Mouse (Mus musculus) gastrocnemius, postnatal 10 days (tissue): ENCODE measurements around the gene Psen2. TPM values are rescaled to one million over a fixed set of nuclear protein-coding genes. Genes with fewer than 3 reads are reported as not detected.

Source experiments
- DNase-seq: peaks from one replicate; pipeline ENCODE4 v3.0.0; 2021; ENCODE audit warnings: mixed read lengths
- total RNA-seq, 2 experiments: library from RNA; stranded (reverse); gene quantifications; 2 replicates each; pipeline ENCODE4 v1.2.3; 2021

Psen2 gene
- total RNA-seq, 2 experiments from 2014 or later, result 11.3 to 11.7 TPM

GRCm38 (mm10) chr1:180198959-180199714 is 64.1 kb downstream of the Psen2 start, which contains the start of gene Coq8a:
Gene Coq8a, minus strand, starts transcription at chr1:180199602.
- no peak for DNase-seq

DNA sequence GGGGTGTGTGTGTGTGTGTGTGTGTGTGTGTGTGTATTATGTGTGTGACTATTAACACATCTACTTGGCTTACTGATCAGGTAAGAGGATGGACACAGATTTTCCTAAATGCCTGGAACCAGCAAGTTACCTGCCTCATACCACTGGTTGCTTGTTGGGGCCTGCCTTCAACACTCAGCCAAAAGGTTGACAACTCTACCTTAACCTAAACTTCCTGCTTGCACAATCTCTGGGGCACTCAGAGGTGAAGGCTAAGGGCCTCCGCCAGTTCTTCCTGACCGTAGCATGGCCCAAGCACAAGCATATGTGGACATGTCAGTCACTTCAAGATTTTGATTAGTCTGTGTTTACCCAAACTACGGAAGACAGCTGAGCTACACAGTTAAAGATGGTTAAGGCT is 65.3 kb downstream of the Psen2 start:
- DNase-seq, result no peak

DNA sequence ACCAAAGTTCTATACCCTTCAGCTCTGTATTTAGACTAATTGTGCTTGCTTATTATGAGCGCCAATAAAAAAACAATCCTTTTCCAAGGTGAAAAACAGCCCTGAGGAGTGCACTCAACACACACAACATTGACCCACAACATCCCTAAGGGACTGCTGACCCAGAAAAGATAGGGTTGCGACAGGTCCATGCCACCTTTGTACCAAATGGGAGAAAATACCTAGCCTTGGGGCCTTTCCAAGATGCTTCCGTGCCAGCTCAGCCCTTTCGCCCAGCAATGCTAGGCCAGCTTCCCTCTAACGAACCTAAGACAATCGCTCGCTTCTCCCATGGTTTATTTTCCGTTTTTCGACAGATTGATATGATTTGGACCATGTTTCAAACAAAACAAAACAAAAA is 66.7 kb downstream of the Psen2 start:
- DNase-seq, result no peak

DNA sequence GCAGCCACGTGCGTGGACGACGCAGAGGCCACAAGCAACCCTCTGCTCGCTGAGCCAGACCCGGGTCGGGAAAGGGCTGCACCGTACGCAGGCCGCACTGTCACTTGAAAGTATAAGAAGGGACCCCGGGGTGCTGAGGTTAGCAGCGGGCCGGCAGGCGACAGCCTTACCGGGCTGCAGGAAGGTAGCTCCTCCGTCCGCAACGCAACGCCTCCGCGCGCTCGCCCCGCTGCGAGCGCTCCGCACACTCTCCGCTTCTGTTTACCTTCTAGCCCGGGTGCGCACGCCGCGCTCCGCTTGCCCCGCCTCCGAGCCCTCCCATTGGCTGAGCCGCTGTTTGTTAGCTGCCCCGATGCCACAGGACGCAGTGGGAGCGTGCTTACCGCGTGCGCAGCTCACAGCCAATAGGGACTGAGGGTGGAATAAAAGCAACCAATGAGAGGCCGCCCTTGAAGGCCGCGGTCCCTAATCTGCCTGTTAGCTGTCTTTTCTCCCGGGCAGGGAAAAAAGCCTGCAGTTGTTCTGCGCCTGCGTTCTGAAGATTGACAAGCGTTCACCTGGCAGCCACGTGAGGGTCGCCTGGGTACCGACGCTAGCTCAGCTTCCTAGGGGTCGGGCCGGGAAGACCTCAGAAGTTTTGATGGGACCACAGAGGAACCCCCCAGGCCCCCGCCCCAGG is 67.4 kb downstream of the Psen2 start:
- peak; percentile 95 for DNase-seq

DNA sequence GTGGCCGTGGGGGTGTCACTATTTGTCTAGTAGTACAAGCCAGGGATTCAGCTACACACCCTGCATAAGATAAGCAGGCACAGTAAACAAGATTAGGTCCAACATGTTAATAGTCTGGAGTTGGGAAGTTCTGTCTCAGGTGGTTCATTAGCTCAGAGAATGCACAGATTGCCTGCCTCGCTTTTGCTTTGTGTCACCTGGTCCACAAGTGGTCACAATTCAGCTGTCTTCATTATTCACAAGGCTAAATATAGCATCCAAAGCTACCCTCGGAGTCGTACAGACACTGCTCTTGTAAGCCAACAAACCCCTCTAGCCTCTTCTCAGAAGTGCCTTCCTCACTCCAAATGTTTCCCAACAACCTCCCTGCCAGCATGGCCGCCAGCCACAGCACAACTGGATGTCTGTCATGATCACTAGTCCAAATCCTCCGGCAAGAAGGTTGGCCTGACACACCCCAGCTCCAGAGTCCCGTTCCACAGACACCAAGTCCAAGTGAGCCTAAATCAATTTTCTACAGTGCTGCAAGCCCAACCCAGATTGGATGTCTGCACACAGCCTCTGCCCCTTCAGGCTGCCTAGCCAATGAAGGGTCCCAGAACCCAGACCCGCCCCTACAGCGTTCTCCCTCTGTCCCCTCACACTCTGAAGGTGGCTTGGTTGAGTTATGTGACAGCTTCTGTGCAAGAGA is 68.3 kb downstream of the Psen2 start:
- DNase-seq, result peak; percentile 65

DNA sequence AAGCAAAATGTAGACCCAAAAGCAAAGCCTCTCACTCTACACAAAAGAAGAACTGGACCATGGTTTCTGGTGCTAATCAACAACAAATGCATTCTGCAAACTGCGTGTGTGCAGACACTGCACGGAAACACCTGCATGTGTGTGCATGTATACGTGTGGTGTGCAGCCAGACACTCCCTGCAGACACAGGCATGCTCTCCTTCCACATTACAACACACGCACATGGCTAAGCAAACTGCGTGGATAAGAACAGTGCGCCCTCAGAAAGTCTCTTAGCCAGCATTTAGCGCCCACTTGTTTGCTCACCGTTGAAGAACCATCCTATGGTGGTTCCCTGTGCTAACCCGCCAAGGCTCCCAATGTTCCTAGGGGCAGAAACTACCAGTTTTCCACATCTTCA is 69.2 kb downstream of the Psen2 start:
- no peak for DNase-seq

DNA sequence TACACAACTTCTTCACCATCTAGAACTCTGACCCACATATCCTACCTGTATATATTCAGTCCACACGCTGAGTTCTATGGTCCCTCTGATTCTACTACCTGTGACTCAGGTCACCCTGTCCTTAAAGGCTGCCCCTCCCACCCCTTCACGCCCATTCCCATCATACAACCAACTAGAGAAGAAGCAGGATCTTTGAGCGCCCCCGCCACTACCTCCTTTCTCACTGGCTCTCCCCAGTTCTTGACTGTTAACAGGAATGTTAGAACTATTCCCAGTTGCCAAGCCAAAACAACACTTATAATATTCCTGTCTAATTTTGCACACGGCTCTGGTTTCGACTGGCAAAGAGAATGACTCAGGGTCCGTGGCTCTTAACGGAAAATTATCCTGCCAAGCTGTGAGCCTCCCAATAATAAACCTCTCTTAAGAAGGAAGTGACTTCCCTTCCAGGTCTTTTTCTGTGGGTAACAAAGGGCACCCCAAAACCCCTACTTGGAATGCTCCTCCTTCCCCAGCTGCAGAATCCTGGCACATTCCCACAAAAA is 69.8 kb downstream of the Psen2 start:
- DNase-seq, result no peak

- no peak for DNase-seq
Observed at GRCm38 (mm10) chr1:180192866-180193265, 70.4 kb downstream of the Psen2 start.

DNA sequence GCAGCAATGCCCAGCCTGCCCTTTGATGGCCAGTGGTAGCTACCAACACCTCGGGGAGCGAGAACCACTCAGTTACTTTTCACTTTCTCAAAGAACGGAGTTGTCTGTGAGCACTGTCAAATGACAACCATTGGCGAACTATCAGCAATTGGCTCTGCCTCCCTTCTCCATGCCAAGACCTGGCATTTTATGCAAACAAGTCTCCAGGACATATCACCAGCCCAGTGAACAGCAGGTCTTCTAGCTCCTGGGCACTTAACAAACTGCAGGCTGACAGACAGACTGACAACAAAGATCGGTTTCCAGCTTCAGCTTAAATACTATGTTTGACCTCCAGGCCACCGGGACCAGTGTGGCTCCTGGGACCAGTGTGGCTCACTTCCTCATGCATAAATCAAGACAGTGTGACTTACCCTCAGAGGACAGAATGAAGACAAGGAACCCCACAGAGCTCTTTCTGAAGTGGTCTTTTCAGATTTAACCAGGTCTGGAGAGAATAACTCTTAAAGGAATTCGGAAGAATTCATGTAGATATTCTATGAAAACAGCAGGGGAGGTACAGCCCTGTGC is 71.5 kb downstream of the Psen2 start:
- no peak for DNase-seq

DNA sequence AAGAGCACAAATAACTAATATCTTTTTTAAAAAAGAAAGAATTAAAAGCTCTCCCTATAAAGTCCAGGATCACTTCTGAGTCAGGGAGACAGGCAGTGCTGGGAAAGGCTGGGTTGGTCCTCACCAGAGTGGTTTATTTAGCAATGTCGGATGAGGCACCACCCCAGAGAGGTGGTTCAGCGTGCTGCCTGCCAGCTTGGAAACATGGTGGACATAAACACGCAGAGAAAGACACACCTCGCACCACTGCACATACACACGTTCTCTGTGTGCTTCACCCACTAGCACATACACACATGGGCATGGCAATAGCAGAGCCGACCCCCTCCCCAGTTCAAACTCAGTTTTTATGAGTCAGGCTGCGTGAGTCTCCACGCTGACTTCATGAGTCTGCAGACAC is 72.1 kb downstream of the Psen2 start:
- no peak for DNase-seq

- DNase-seq, result no peak
Observed at GRCm38 (mm10) chr1:180188951-180189350, 74.3 kb downstream of the Psen2 start.

- no peak for DNase-seq
Observed at GRCm38 (mm10) chr1:180186371-180186770, 76.9 kb downstream of the Psen2 start.

- no peak for DNase-seq
Observed at GRCm38 (mm10) chr1:180185877-180186276, 77.4 kb downstream of the Psen2 start.

- no peak for DNase-seq
Observed at GRCm38 (mm10) chr1:180184768-180185167, 78.5 kb downstream of the Psen2 start.

DNA sequence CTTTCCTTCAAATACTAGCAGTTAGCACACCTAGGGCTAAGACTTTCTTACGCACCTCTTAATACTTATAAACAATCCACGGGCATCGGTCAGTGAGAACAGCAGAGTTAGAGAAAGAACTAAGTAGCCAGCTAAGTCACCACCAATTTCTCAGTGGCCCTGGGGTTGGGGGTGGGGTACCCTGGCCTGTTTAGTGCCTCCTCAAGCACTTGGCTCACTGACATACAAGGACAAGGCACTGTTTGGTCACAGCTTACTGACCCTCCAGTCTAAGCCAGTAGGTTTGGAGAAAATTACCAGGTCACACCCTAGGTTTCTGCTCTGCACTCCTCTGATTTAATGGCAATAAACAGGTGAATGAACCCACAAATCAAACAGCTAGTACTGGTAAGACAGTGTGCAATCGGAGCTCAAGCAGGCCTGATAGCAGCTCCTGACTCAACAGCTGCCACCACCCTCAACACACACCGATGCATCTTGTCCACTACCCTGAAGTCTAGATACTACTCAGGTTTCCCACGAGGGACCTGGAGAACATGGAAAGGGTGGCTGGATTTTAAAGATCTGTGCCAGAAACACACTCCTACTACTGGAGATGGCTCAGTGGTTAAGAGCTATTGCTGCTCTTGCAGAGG is 79.6 kb downstream of the Psen2 start:
- DNase-seq, result peak; percentile 3

GRCm38 (mm10) chr1:180182731-180183130 is 80.5 kb downstream of the Psen2 start:
- no peak for DNase-seq

DNA sequence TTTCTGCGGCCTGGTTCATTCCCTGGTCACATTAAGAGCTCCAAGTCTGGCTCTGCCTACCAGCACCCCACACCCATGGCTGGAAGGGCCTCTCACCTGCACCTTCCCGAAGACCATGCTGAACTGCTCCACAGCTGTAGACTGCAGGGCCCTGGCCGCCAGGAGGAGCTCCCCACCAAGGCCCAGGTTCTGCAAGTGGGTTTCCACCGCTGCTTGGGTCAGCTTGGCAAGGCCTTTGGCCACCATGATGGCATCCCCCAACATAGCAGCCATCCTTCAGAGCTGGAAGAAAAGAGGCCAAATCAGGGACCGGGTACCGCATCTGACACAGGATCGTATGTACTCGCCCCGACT is 81.3 kb downstream of the Psen2 start:
- DNase-seq, result no peak

DNA sequence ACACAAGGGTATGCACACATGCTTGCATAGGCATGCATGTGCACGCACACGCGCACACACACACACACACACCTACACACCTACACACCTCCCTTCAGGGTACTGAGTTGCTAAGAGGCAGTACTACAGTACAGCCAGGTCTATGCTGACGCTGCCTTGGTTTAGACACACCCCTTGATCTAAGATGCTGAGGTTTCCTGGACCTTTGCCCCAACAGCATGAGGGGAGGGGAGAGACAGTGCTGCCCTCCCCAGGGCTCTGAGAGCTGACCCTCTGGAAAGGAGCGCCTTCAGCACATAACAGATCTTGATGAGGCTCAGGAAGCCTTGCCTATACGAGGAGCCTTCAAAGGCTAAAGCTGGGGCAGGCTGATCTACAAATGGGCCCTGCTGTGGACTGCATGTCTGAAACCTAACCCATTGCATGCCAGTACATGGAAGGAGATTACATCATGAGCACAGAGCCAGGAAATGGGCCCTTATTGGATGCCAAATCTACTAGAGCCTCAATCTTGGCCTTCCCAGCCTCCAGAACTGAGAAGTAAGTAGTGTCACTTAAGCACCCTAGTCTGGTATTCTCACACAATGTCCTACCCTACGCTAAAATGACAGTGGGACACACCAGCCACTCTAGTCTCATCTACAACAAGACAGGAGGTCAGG is 81.8 kb downstream of the Psen2 start:
- peak; percentile 4 for DNase-seq

GRCm38 (mm10) chr1:180179840-180180239 is 83.4 kb downstream of the Psen2 start:
- peak; percentile 3 for DNase-seq

GRCm38 (mm10) chr1:180179100-180179499 is 84.1 kb downstream of the Psen2 start:
- DNase-seq, result peak; percentile 2

GRCm38 (mm10) chr1:180178340-180178739 is 84.9 kb downstream of the Psen2 start:
- DNase-seq, result peak; percentile 6
